Mouse (Mus musculus): ENCODE results near the gene Syngap1. TPM values are rescaled to one million over a fixed set of nuclear protein-coding genes. Genes with fewer than 3 reads are reported as not detected.

Gene Syngap1
- total RNA-seq, 2 experiments from 2014 or later = 3.0 to 3.5 TPM

- intact Hi-C loops (cut with DNase I) = no loop called here
- peak overlapping the region; percentile 35; the same call in 1 of the 2 replicates for H3K27ac ChIP-seq
- H3K4me3 ChIP-seq = peak overlapping the region; percentile 59
- DNase-seq = no peak
- TF ChIP-seq CTCF (IDR thresholded peaks at IDR 0.05) = no peak
Observed at GRCm38 (mm10) chr17:26941841-26942570, 953 bp downstream of the Syngap1 start.

DNA sequence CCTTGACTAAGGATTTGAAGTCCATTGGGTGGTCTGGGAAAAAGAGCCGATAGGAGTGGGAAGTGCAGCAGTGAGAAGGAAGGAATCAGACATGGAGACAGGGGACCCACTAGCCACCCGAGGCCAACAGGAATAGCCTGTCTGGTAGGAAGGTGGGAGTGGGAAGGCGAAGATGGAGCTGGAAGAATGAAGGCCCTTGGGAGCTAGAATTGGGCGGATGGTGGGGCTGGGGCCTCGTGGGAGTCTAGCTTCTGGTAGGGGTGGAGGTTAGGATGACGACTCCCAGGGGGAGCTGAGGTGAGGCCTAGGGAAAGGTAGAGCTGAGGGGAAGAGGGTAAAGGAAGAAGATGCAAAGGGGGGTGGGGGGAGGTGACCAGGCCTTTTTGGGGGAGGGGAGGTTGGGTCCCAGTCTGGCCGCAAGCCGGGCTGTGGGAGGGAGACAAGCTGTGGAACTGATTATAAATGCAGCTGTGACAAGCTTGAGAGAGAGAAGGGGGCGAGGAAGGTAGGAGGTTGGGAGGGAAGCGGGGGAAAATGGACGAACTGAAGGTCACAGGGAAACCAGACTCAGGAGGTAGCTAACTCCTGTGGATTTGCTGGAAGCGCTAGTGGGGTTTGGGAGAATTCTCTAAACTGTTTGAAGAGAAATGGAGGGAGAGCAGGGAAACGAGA is 4.9 kb downstream of the Syngap1 start:
- TF ChIP-seq CTCF (IDR thresholded peaks at IDR 0.05) = no peak
- Histone ChIP-seq H3K27ac (peak overlapping the region; percentile 92), H3K4me3 (peak overlapping the region; percentile 85)
- intact Hi-C loops (cut with DNase I) = loop anchor here (2.0 kb wide), 1 partner anchor 29 kb away; the partner anchor contains the start of gene Kifc5b
- DNase-seq = no peak

DNA sequence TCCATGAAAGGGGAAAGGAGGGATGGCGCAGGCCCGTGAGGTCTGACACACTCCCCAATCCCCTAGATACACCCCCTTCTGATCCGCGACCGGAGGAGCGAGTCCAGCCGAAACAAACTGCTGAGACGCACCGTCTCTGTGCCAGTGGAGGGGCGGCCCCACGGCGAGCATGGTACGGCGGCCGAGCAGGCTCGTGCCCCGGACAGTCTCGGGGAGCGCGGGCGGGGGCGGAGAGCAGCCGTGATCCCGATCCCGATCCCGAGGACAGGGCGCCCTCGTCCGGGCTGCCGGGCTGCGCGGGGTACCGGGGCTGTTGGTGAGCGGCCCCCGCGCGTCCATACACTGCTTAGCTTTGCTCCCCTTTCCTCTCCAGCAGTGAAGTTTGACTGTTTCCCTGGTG is 5.5 kb downstream of the Syngap1 start:
- intact Hi-C loops (cut with DNase I) = loop anchor here (2.0 kb wide), 1 partner anchor 30 kb away; the partner anchor contains the start of gene Kifc5b
- H3K27ac ChIP-seq = peak overlapping the region; percentile 92

DNA sequence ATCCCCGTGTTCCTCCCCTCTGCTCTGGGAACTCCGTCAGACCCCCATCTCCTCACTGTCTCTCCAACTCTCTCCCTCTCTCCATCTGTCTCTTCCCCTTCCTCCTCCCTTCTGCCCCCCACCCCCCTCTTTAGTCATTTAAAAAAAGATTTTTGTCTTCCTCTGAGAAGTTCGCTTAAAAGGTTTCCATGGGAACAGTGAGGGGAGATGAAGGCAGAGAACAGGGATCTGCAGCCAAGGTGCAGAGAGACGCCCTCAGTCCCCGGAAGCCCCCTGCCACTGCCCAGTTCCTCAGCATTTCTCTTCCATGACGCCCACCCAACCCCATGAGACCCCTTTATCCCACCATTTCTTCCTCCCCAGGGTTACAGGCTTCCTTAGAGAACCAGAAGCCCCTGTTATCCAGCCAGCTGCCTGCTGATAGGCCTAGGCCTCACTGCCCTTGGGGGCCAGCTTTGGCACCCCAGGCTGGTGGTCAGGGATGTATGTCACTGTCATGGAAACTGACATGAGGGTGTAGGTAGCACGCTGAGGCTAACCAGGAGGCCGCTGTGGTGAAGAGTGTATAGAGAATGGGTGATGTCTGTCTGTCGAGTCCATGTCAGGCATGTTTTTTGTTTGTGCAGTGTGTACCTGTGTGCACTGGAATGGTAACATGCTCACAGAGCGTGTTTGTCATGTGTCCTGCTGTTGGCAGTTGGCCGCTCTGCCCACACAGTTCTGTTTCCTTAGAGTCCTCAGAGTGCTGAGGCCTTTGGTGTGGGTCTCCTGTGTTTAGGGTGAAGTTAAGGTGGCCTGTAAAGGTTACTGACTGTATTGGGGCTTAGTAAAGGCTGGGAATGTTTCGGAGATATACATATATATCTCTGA is 6.4 kb downstream of the Syngap1 start:
- intact Hi-C loops (cut with DNase I) = loop anchor here (2.0 kb wide), 1 partner anchor 31 kb away; the partner anchor contains the start of gene Kifc5b

More for the DNA sequence above, 5.5 kb downstream of the Syngap1 start:
- peak; percentile 67 for TF ChIP-seq CTCF (IDR thresholded peaks at IDR 0.05)
- H3K4me3 ChIP-seq = peak overlapping the region; percentile 85
- DNase-seq = peak; percentile 93

GRCm38 (mm10) chr17:26948316-26949050 is 7.4 kb downstream of the Syngap1 start:
- peak; percentile 75 for DNase-seq
- H3K27ac ChIP-seq = peak overlapping the region; percentile 76
- no peak for TF ChIP-seq CTCF (IDR thresholded peaks at IDR 0.05)
- intact Hi-C loops (cut with DNase I) = no loop called here
- peak overlapping the region; percentile 84 for H3K4me3 ChIP-seq

More for the DNA sequence above, 6.4 kb downstream of the Syngap1 start:
- Histone ChIP-seq H3K27ac (peak overlapping the region; percentile 92), H3K4me3 (peak overlapping the region; percentile 85)
- no peak for TF ChIP-seq CTCF (IDR thresholded peaks at IDR 0.05)
- DNase-seq = no peak

DNA sequence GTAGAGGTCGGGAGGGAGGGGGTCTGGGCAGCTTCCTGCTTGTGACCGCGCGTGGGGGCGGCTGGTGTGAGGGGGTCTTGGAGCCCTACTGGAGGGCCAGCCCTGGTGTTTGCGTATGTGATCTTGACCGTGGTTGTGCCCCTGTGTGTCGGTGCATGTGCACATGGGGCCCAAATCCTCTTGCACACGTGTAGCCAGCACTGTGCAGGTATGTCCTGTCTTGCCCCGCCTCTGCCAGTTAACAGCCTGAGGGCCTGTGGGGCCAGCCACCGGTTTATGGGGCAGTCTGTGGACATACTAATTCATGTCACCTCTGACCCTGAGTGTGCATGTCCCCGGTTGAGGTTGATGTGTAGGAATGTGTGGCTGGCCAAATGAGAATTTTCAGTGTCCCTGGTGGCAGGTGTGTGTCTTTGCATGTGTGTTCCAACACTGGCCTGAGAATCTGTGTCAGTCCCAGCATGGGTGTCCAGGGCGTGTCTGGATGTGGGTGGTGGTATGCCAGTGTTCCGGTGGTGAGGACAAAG is 8.1 kb downstream of the Syngap1 start:
- peak overlapping the region; percentile 43 for H3K27ac ChIP-seq
- H3K4me3 ChIP-seq = peak overlapping the region; percentile 84
- TF ChIP-seq CTCF (IDR thresholded peaks at IDR 0.05) = peak; percentile 22; the same call in 1 of the 2 replicates
- intact Hi-C loops (cut with DNase I) = no loop called here
- DNase-seq = no peak

DNA sequence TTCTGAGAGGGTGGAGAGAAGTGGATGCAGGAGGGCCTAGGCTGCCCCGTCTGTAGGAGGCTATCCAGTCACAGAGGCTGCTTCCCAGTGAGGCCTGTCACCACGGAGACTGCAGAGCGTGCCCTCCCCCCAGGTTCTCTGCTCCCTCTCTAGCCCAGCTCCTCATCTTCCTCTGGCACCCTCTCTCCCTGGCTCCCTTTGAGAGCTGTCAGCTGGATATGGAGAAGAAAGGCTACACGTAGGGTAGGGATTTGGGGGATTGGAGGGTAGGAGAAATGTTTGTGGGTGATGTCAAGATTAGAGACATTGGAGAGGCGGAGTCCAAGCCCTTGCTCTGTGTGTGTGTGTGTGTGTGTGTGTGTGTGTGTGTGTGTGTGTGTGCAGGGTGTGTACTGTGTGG is 8.8 kb downstream of the Syngap1 start:
- Histone ChIP-seq H3K4me3 (no peak overlapping the region), H3K27ac (no peak overlapping the region)
- no peak for DNase-seq
- intact Hi-C loops (cut with DNase I) = no loop called here
- no peak for TF ChIP-seq CTCF (IDR thresholded peaks at IDR 0.05)

DNA sequence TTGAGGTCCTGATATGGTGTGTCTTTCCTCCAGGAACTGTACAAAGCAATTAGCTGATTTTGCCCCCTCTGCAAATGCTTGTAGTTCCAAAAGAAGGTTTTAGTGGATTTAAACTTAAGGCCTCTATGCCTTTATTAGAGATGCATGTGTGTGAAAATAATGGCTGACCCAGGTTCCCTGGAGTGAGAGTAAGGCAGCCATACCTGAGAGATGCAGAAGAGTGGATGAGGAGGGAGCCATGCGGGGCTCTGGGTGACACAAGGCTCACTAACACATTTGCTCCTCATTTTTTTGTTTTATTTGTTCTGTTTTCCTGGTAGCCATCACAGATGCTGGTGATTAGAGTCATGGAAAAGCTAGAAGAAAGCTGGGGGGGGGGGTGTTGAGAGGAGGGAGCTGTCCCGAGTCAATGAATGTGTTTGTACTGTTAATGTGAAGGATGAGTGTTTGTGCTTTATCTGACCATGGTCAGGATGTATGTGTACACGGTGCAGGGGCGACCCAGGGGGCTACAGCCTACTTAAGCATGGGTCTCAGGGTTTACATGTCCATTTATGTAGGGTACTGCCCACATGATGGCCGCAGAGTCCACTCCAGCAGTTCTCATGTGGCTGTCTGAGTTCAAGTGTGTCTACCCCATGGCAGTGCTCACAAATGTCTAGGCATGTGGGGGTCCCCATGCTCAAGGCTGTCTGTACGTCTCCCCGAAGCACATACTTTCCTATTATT is 9.7 kb downstream of the Syngap1 start:
- no peak for TF ChIP-seq CTCF (IDR thresholded peaks at IDR 0.05)
- peak overlapping the region; percentile 61 for H3K4me3 ChIP-seq
- intact Hi-C loops (cut with DNase I) = no loop called here
- 0 out of 2 replicates have a peak overlapping the region, but pooled peaks have one; percentile 4 for H3K27ac ChIP-seq
- no peak for DNase-seq

- intact Hi-C loops (cut with DNase I) = no loop called here
Observed at GRCm38 (mm10) chr17:26951406-26951805, 10.4 kb downstream of the Syngap1 start.

DNA sequence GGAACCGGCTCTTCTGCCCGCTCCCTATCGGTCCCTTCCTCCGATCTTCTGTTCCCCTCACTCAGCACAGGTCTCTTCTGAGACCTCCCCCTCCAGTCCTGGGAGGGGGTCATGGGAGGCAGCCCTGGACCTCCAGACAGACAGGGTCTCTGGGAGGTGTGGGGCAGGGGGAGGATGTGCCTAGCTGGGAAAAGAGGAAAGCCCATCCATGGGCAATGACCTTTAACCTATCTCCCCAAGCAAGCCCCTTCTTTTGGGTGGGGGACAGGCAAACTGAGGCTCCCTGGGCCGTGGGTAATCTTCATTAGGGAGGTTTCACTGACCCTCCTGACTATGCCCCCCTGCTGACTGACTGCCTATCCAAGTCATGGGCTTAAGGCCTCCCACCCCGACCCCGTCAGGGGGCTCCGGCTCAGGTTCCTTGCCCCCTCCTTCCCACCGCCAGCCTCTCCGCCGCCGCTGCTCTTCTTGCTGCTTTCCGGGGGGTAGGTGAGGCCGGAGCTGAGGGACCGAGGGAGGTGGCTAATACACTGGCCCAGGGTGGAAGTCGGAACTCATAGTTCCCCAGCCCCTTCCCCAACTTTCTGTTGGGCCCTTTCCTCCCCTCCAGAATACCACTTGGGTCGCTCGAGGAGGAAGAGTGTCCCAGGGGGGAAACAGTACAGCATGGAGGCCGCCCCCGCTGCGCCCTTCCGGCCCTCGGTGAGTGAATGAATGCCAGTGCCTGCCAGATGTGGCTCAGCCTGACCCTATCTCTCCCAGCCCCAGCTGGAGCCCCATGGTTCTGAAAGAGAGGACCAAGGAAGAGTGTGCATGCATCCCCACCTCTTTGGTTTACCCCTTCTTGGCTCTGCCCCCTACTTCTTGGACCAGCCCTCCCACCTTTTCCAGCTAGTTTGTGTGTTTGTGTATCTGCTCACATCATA is 11.2 kb downstream of the Syngap1 start:
- peak; percentile 18 for DNase-seq
- intact Hi-C loops (cut with DNase I) = no loop called here
- H3K27ac ChIP-seq = peak overlapping the region; percentile 28; the same call in 1 of the 2 replicates
- peak overlapping the region; percentile 61 for H3K4me3 ChIP-seq
- TF ChIP-seq CTCF (IDR thresholded peaks at IDR 0.05) = no peak

More at GRCm38 (mm10) chr17:26951406-26951805, 10.4 kb downstream of the Syngap1 start:
- H3K27ac ChIP-seq = peak overlapping the region; percentile 28; the same call in 1 of the 2 replicates
- H3K4me3 ChIP-seq = peak overlapping the region; percentile 61
- peak; percentile 77 for DNase-seq
- no peak for TF ChIP-seq CTCF (IDR thresholded peaks at IDR 0.05)
